Mouse (Mus musculus): ENCODE measurements at regions not wholly inside any gene's neighbourhood (a gene's known extent, or its start where the extent isn't known, plus 50 kb on each side); places are given as distances from the start of the nearest gene placed in this dataset.

DNA sequence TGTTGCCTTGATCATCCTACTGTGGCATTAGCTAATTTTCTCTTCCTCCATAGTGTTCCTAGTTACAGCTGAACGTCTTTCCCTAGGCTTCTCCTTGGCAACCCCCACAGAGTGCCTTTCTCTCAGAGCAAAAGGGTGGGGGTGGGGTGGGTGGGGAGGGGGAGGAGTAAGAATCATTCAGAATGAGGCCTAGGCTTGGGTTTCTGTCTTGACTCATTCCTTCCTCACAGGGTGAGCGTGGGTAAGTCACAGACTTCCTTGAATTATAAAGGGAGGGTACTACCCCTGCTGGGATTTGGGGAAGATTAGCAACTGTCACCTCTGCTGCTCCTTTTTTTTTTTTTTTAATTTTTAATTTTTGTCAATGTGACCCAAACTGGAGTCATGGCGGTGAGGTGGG, 114.5 kb downstream of the Dhx35 start:
- DNase-seq: no peak

DNA sequence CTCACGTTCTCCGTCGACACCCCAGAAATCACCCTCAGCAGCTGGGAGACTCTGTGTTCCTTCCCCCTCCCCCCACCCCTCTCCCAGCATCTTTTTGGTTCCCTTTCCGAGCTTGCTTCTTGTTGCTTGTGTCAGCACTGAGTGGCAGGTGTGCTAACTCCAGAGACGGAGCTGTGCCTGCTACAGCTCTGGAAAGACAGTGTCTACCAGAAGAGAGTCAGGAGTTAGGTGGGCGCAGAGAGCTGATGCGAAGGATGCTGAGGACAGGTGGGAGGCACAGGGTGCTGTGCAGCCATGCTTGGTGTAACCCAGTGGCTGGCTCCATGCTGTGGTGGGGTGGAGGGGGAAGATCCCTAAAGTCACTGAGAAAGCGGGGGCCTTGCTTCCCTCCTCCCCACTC, 115.7 kb downstream of the Dhx35 start:
- DNase-seq: no peak

DNA sequence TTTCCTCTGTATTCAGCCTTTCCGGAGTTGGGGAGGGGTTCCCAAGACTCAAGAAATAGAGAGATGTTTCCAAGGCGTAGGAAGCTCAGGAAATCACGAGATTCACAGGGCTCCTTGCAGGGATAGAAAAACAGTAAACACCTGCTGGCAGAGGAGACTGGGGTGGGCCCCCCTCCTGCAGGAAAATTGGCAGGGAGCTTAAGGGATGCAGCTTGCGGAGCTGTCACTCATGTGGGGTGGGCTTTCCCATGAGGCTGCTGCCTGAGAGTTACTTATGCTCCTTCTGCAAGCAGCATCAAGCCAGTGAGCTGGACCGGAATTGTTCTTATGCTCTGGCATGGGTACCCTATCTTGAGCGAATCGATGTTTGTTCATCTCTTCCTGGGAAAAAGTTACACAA, 116.6 kb downstream of the Dhx35 start:
- DNase-seq: no peak

GRCm38 (mm10) chr2:158912631-158913258, 118.1 kb downstream of the Dhx35 start:
- no peak for DNase-seq

GRCm38 (mm10) chr2:158917398-158917797, 122.8 kb downstream of the Dhx35 start:
- no peak for DNase-seq

DNA sequence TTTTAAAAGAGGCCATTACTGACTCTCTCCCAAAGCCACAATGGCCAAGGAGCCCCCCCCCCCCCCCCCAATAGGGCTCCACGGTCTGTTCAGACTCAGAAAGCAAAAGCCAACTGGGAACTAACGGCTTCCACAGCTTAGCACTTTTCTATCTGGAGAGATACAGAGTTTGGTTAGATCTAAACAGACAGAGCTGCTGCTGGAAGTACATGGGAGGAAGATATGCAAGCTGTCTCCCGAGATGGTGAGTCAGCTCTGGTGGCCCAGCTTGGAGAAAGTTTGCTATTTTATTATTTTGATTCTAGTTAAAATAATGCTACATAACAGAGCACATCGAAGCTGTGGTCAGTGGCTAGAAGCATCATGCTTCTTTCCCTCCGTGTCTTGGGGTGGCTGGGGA, 123.7 kb downstream of the Dhx35 start:
- DNase-seq: no peak

DNA sequence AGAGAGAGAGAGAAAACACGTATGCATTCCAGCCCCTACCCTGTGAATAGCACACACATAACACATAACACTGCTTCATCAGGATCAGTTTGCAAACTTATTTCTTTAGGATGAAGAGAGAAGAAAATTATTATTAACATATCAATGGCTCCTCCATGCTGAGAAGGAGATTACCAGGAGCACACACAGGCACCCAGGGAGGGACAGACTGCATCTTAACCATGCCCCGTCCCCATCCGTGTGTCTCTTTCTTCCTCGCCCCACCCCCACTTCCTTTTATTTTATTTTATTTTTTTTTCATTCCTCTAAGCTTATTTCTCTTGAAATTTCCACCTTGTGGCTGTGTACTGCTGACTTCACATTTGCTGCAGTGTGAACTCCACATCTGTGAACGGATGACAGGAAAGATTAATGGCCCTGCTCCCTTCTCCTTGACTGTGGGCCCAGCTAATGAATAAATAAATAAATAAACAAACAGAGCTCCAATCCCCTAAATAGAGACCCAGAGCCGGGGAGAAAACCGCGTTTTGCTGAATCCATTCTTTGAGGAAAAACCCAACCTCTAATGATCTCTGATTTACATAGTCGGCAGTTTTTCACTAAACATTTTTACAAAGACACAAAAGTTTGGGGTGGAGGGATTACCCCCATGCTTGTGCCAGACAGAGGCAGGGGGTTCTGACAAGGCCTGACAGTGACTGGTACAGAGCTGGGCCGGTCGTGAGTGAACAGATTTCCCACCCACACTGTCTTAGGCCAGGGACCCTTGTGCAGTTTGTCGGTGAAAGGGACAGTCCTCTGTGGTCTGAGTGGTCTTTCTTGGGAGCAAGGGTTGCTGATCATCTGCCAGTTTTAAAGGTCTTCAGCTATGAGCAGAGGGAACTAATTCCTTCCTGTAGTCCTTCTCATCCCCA, 127.0 kb downstream of the Dhx35 start:
- no peak for DNase-seq

- no peak for DNase-seq
These were observed 128.2 kb downstream of the Dhx35 start for GRCm38 (mm10) chr2:158922766-158923165.

DNA sequence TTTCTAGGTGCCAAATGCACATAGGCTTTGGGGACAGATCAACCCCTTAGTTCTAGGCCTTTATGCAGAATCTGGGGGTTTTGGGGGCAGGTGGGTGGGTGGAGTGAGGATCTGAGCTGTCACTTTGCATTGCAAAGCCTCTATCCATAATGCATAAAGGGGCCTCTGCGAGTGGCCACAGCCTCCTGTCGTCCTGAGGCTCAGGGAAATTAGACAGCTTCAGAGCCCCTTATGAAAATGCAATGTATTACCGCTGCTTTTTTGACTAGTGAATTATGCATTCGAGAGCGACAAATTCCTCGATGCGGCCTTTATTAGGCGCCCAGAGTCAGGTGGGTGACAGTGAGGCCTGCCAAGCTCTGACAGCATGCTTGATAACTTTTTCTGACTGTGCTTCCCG, 134.9 kb downstream of the Dhx35 start:
- DNase-seq: no peak

DNA sequence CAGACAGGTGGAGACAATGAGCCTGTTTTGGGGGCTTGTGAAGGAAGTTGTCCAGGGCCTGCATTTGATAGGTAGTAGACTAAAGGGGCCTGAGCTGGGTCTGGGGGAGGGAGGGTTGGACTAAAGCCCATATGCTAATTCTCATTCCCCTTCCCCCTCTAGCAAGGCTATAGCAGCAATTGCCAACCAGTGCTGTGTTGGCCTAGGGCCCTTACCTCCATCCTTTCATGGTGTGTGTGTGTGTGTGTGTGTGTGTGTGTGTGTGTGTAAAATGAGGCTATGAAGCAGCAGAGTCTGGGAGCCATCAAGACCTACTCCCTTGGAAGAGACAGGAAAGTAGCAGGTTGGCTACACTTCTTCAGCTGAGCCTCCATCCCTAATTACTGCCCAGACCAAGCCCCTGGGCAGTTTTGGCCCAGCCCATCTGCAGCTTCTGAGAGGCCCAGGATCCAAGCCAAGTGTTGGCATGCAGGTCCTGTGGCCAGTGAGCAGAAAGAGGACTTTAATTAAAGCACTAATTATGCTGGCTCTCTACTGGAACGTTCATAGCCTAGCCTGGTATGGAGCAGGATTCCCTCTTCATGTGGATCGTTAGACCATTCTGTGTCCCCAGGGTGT, 143.4 kb downstream of the Dhx35 start:
- DNase-seq: no peak

DNA sequence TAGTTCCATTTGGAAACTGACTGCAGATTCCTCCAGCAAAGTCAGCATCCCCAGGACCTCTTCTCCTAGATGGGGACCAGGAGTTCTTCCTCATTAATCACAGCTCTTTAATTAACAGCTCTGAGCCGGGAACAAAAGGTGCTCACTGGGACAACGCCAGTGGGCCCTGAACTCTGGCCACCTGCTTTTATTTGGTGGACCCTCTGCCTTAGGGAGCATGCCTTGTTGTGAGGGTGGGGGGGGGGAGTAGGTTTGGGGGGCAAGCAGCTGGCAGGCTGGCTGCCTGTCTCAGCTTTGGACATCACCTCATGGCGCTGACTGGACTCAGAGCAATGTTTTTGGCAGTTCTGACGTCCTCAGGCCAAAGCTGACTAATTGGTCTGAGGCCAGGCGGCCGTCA, 154.8 kb downstream of the Dhx35 start:
- DNase-seq: no peak

DNA sequence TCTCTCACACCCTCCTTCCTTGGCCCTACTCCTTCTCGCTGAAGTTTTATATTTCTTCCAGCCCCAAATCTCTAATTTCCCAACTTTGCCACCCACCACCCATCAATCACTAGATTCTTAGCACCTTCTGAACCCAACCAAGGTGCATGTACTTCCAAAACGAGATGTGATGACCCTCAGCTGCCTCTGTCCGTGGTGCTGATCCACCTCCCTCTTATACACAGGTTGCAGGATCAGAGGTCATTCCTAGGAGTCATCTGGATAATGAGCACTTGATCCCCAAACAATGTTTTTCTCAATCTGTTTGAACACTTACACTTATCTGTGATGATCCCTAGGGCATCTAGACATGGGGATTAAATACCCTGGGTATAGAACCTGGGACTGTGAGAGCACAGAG, 156.5 kb downstream of the Dhx35 start:
- no peak for DNase-seq

GRCm38 (mm10) chr2:158956888-158957287, 162.3 kb downstream of the Dhx35 start:
- no peak for DNase-seq

DNA sequence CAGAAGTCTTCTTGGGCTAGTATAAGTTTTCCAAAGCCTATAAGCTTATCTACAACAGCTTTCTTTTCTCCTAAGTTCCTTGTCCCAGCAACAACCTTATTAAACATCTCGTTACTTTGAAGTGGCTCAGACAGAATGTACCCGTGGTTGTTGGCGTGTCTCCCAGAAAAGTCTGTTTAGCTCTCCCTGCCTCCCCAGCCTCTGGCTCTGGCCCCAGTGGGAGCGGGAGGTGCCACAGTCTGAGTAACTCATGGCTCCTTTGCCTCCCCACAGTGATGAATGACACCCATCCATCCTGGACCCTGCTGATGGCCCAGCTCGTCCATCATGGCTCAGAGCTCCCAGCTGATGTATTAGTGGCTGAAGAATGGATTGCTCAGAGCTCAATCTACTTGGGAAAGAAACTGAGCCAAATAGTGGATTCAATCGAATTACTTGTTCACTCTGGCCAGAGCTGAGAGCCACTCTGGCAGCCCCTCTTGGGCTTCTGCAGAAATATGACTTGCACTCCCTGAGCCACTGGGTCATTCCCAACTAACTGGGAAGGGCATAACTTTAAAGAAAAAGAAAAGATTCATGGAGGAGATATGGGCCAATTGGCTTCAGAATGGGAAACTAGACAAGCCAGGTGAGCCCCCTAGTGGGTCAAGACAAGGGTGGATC, 170.5 kb downstream of the Dhx35 start:
- no peak for DNase-seq

GRCm38 (mm10) chr2:158972178-158972577, 177.6 kb downstream of the Dhx35 start:
- no peak for DNase-seq

- no peak for DNase-seq
These were observed 191.0 kb downstream of the Dhx35 start for GRCm38 (mm10) chr2:158985529-158986148.

DNA sequence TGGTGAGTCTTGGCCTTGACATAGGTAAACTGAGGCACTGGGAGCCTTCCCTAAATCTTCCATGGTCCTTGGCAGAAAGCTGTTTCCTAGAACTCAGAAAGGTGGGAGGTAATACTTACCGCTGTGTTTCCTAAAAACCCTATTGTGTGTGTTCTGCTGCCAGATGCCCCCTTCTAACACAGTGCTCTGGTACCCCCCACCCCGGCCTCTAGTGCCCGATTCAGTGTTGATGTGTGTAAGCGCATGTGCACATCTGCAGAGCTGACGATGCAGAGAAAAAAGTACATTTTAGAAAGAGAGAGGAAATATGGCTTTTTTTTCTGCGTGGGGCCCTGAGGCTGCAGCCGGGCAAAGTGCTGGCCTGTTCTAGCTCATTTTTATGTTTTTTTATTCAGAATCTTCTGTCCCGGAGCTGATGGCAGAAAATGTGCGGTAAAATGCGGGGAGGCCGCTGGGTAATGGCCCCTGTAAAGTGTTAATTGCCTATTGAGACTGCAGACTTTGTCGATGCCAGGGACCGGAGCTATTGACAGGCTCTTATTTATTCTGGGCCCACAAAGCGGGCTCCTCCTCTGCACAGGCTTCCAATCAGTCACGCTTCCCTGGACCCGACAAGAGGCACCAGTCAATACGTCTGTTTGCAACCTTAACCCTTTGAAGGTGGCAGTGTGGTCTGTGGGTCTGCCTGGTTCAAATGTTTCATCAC, 208.0 kb downstream of the Dhx35 start:
- DNase-seq: no peak

- no peak for DNase-seq
These were observed 208.5 kb downstream of the Dhx35 start for GRCm38 (mm10) chr2:159003187-159003497.

DNA sequence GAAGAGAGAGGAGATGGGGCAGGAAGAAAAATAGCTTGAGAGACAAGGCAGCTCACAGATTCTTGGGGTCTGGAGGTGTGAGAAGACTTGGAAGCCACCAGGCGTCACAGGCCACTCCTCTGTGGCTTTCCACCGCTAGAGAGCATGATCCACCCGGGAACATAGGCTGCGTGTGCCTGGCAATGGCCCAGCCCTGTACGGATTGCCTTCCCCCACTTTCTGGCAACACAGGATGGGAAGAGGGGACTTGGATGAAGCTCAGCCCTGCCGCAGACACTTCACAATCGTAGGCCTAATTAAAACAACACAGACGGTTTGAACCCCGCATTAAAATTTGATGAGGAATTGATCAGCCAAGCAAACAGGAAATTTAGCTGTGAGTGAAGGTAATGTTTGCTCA, 209.8 kb downstream of the Dhx35 start:
- no peak for DNase-seq

GRCm38 (mm10) chr2:159012725-159013124, 218.1 kb downstream of the Dhx35 start:
- no peak for DNase-seq

DNA sequence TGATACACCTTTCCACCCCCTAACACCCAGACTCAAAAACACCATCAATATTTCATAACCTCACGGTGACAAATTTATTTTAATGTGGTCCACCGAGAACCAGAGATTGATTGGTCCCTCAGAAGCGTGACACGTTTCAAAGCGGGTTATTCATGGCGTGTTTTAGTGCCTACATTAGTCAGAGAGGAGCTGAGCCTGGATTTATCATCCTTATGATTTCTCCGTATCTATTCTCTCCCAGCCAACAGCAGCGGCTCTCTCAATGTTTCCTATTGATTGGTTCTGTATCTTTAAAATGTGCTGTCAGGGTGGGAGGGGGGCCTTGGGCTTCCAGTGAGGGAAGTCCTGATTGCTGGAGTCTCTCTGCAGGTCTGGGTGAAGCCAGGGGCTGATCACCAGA, 219.9 kb downstream of the Dhx35 start:
- no peak for DNase-seq

DNA sequence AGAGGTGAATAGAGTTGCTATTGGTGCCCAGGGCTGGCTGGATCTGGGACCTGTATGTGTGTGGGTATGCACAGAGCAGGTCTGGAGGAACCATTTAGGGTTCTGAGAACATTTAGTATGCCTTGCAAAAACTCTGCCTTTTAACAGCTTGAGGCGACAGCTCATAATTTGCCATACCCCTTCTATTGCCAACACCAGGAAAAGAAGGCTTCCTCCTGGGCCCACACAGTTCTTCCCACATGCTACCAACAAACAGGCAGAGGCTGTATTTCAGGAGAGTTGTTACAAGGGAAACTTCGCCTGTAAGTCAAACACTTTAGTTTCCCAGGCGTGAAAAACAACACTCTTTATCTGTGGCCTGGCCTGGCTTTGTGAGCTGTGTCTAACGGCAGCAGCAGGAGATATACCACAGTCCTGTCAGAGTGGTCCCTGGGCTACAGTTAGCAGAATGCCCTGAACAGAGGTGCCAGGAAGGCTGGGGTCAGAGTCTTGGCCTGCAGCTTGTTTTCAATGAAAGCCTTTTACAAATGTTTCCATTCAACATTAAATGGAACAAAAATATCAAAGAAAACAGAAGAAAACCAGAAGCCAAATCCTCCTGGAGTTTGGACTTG, 225.4 kb downstream of the Dhx35 start:
- DNase-seq: no peak
